Mouse (Mus musculus) heart, embryonic 11.5 days (tissue): ENCODE measurements at regions not wholly inside any gene's neighbourhood (a gene's known extent, or its start where the extent isn't known, plus 50 kb on each side); places are given as distances from the start of the nearest gene placed in this dataset.
"Not testable (repeated sequence)": the region's sequence is repeated elsewhere in the genome, so short reads cannot be mapped to it uniquely, and the experiment has no call there.

Experiments used
- ATAC-seq: fragments of 200-750 bp; cut with Nextera tagmentation; replicated peaks from 2 replicates; pipeline ENCODE4 v1.8.0; 2017; ENCODE audit warnings: moderate library complexity; ENCODE audit not compliant: insufficient number of reproducible peaks, low FRiP score, low TSS enrichment
- H3K27ac ChIP-seq: fragments of 300-500 bp; sonication (generic); 2 replicates; pipeline ENCODE4 v1.5.1; 2014; ENCODE audit warnings: mild to moderate bottlenecking, low read depth, low read length
- H3K27me3 ChIP-seq: fragments of 300-500 bp; sonication (generic); 2 replicates; pipeline ENCODE4 v1.6.1; 2014; ENCODE audit warnings: mild to moderate bottlenecking, low read length, mixed read lengths; ENCODE audit not compliant: control insufficient read depth, insufficient read depth
- H3K36me3 ChIP-seq: fragments of 300-500 bp; sonication (generic); 2 replicates; pipeline ENCODE4 v1.6.1; 2014; ENCODE audit warnings: mild to moderate bottlenecking, low read length, moderate library complexity, mixed read lengths; ENCODE audit not compliant: control insufficient read depth, insufficient read depth
- H3K4me1 ChIP-seq: fragments of 300-500 bp; sonication (generic); 2 replicates; pipeline ENCODE4 v1.6.1; 2014; ENCODE audit warnings: low read length; ENCODE audit not compliant: control insufficient read depth, insufficient read depth
- H3K4me2 ChIP-seq: fragments of 300-500 bp; sonication (generic); 2 replicates; pipeline ENCODE4 v1.6.1; 2014; ENCODE audit warnings: mild to moderate bottlenecking, moderate library complexity
- H3K4me3 ChIP-seq: fragments of 300-500 bp; sonication (generic); 2 replicates; pipeline ENCODE4 v1.5.1; 2014; ENCODE audit warnings: low read depth, low read length
- H3K9ac ChIP-seq: fragments of 300-500 bp; sonication (generic); 2 replicates; pipeline ENCODE4 v1.6.1; 2014; ENCODE audit warnings: mild to moderate bottlenecking, low read depth, low read length, moderate library complexity
- H3K9me3 ChIP-seq: fragments of 300-500 bp; sonication (generic); replicated peaks from 2 replicates; pipeline ENCODE4 v1.6.1; 2016; ENCODE audit warnings: low read length; ENCODE audit not compliant: control insufficient read depth
- whole genome bisulfite sequencing: fragments of 180-500 bp; shearing (Covaris S2); extraction: QIAGEN DNeasy Blood & Tissue Kit; methylation state at CpG from one replicate; pipeline ENCODE4 v1.1.7; 2014; ENCODE audit not compliant: insufficient replicate concordance; 5-methylcytosine and 5-hydroxymethylcytosine counted together

GRCm38 (mm10) chr12:54532062-54532461, 124.3 kb downstream of the Sptssa start:
- H3K36me3 ChIP-seq, result no peaks in the 10 kb centered on the region
- H3K4me1 ChIP-seq, result no peaks in the 10 kb centered on the region
- no peak for ATAC-seq
- no peak overlapping the region for H3K27ac ChIP-seq
- H3K9ac ChIP-seq, result no peak overlapping the region
- 77% methylated on average over 8 of the region's 8 CpGs for WGBS
- H3K9me3 ChIP-seq, result no peaks in the 10 kb centered on the region
- no peak overlapping the region for H3K4me2 ChIP-seq
- no peak overlapping the region for H3K4me3 ChIP-seq
- no peaks in the 10 kb centered on the region for H3K27me3 ChIP-seq

GRCm38 (mm10) chr12:54528046-54528445, 128.3 kb downstream of the Sptssa start:
- Histone ChIP-seq H3K4me3 (no peak overlapping the region), H3K27ac (no peak overlapping the region), H3K4me1 (no peaks in the 10 kb centered on the region), H3K36me3 (no peaks in the 10 kb centered on the region), H3K9me3 (no peaks in the 10 kb centered on the region), H3K4me2 (no peak overlapping the region), H3K27me3 (no peaks in the 10 kb centered on the region), H3K9ac (no peak overlapping the region)
- ATAC-seq, result no peak

GRCm38 (mm10) chr12:54527577-54527976, 128.8 kb downstream of the Sptssa start:
- H3K9ac ChIP-seq, result no peak overlapping the region
- H3K27ac ChIP-seq, result no peak overlapping the region
- no peaks in the 10 kb centered on the region for H3K27me3 ChIP-seq
- no peaks in the 10 kb centered on the region for H3K4me1 ChIP-seq
- WGBS, result 86% methylated on average over 2 of the region's 2 CpGs
- no peaks in the 10 kb centered on the region for H3K9me3 ChIP-seq
- ATAC-seq, result no peak
- H3K4me2 ChIP-seq, result no peak overlapping the region
- H3K36me3 ChIP-seq, result no peaks in the 10 kb centered on the region
- H3K4me3 ChIP-seq, result no peak overlapping the region

- no peaks in the 10 kb centered on the region for H3K36me3 ChIP-seq
- H3K4me3 ChIP-seq, result no peak overlapping the region
- 52% methylated on average over 4 of the region's 4 CpGs for WGBS
- no peak for ATAC-seq
- no peak overlapping the region for H3K9ac ChIP-seq
- H3K4me2 ChIP-seq, result no peak overlapping the region
- no peak overlapping the region for H3K27ac ChIP-seq
- peaks cover 4% of the 10 kb centered on the region; the same call in 1 of the 2 replicates for H3K4me1 ChIP-seq
- H3K9me3 ChIP-seq, result no peaks in the 10 kb centered on the region
- no peaks in the 10 kb centered on the region for H3K27me3 ChIP-seq
Measured at GRCm38 (mm10) chr12:54520406-54520805, 136.0 kb downstream of the Sptssa start.

- H3K9ac ChIP-seq, result no peak overlapping the region
- H3K27ac ChIP-seq, result no peak overlapping the region
- WGBS, result 72% methylated on average over 3 of the region's 3 CpGs
- H3K4me2 ChIP-seq, result no peak overlapping the region
- no peaks in the 10 kb centered on the region for H3K27me3 ChIP-seq
- H3K4me3 ChIP-seq, result no peak overlapping the region
- no peaks in the 10 kb centered on the region for H3K9me3 ChIP-seq
- H3K4me1 ChIP-seq, result peaks cover 4% of the 10 kb centered on the region; the same call in 1 of the 2 replicates
- ATAC-seq, result no peak
- no peaks in the 10 kb centered on the region for H3K36me3 ChIP-seq
Measured at GRCm38 (mm10) chr12:54519370-54519769, 137.0 kb downstream of the Sptssa start.

- Histone ChIP-seq H3K4me2 (no peak overlapping the region), H3K9me3 (no peaks in the 10 kb centered on the region), H3K27me3 (no peaks in the 10 kb centered on the region), H3K27ac (no peak overlapping the region), H3K9ac (no peak overlapping the region), H3K4me1 (peaks cover 4% of the 10 kb centered on the region; the same call in 1 of the 2 replicates), H3K36me3 (no peaks in the 10 kb centered on the region), H3K4me3 (no peak overlapping the region)
- WGBS, result 29% methylated on average over 3 of the region's 3 CpGs
- ATAC-seq, result no peak
Measured at GRCm38 (mm10) chr12:54517265-54517664, 139.1 kb downstream of the Sptssa start.

GRCm38 (mm10) chr12:54516463-54516862, 139.9 kb downstream of the Sptssa start:
- Histone ChIP-seq H3K4me1 (peaks cover 4% of the 10 kb centered on the region; the same call in 1 of the 2 replicates), H3K9ac (no peak overlapping the region), H3K4me3 (no peak overlapping the region), H3K36me3 (no peaks in the 10 kb centered on the region), H3K27me3 (no peaks in the 10 kb centered on the region), H3K9me3 (no peaks in the 10 kb centered on the region), H3K27ac (no peak overlapping the region), H3K4me2 (no peak overlapping the region)
- WGBS, result 69% methylated on average over 3 of the region's 3 CpGs
- ATAC-seq, result no peak

GRCm38 (mm10) chr12:54516039-54516438, 140.3 kb downstream of the Sptssa start:
- not testable (repeated sequence) for H3K4me3 ChIP-seq, H3K9me3 ChIP-seq, H3K9ac ChIP-seq, H3K4me1 ChIP-seq, H3K27me3 ChIP-seq, H3K36me3 ChIP-seq, ATAC-seq
- Histone ChIP-seq H3K4me2 (peak overlapping the region; percentile 22; the same call in 1 of the 2 replicates), H3K27ac (0 out of 2 replicates have a peak overlapping the region, but pooled peaks have one; percentile 35)
- 40% methylated on average over 4 of the region's 4 CpGs for WGBS

- no peak for ATAC-seq
- Histone ChIP-seq H3K4me1 (no peaks in the 10 kb centered on the region), H3K27me3 (no peaks in the 10 kb centered on the region), H3K4me3 (no peak overlapping the region), H3K27ac (no peak overlapping the region), H3K9me3 (no peaks in the 10 kb centered on the region), H3K9ac (no peak overlapping the region), H3K36me3 (no peaks in the 10 kb centered on the region), H3K4me2 (no peak overlapping the region)
- WGBS, result 52% methylated on average over 6 of the region's 6 CpGs
Measured at GRCm38 (mm10) chr12:54509903-54510302, 146.5 kb downstream of the Sptssa start.
